Mouse (Mus musculus) CD4-positive, CD25-positive, alpha-beta regulatory T cell, adult 4 months (primary cell): ENCODE data around the gene Hlcs. TPM values are rescaled to one million over a fixed set of nuclear protein-coding genes. Genes with fewer than 3 reads are reported as not detected.

Experiments used
- ATAC-seq: one replicate; pipeline ENCODE4 v1.8.0; 2017
- polyA plus RNA-seq, 2 experiments: library from polyadenylated mRNA; unstranded; fragments of 100-300 nt; shearing (Covaris generic); gene quantifications; one replicate each; pipeline ENCODE4 v1.2.1; 2017

Hlcs gene
- polyA plus RNA-seq, 2 experiments from 2014 or later, result 7.3 to 9.3 TPM

DNA sequence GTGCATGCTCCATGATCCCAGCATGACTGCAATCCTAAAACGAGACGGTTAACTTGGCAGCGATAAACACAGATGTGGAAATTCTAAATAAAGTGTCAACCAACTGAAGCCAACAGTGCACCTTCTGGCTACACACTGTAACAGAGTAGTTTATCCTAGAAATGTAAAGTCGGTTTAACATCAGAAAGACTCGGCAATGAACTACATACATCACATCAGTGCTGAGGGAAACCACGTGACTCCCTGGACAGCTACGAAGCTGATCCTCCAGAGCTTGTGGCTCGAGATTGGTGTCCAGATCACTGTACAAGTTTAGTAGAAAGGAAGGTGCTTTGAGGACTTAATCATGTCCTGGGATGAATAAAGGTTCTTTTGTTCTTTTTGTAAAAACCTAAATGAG lies 155.6 kb downstream of the Hlcs start:
- ATAC-seq, result no peak

DNA sequence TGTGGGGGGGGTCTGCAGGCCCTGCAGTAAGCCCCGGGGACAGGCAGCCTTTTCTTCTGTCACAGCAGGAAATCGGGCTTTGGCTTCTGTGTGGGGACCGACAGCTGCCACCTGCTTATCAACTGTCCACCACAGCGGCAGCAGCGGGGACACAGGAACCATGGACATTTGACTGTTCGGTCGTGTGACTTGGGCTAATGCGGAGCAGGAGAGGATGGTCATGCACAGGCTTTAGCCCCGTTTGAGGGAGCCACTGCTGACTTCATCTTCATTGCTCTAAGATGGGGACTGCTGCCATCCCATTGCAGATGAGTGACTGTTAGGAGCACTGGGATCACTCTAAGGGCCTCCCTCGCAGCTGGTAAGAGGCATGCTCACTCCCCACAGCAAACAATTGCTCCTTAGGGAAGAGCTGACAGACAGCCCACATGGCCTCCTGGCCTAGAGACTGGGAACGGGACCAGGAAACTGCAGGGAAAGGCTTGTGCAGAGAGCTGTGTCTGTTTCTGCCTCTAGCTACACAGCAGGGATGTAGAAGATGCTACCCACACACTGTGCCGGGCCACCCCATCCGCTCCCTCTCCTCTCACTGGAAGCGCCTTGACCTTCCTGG lies 158.2 kb downstream of the Hlcs start:
- no peak for ATAC-seq

DNA sequence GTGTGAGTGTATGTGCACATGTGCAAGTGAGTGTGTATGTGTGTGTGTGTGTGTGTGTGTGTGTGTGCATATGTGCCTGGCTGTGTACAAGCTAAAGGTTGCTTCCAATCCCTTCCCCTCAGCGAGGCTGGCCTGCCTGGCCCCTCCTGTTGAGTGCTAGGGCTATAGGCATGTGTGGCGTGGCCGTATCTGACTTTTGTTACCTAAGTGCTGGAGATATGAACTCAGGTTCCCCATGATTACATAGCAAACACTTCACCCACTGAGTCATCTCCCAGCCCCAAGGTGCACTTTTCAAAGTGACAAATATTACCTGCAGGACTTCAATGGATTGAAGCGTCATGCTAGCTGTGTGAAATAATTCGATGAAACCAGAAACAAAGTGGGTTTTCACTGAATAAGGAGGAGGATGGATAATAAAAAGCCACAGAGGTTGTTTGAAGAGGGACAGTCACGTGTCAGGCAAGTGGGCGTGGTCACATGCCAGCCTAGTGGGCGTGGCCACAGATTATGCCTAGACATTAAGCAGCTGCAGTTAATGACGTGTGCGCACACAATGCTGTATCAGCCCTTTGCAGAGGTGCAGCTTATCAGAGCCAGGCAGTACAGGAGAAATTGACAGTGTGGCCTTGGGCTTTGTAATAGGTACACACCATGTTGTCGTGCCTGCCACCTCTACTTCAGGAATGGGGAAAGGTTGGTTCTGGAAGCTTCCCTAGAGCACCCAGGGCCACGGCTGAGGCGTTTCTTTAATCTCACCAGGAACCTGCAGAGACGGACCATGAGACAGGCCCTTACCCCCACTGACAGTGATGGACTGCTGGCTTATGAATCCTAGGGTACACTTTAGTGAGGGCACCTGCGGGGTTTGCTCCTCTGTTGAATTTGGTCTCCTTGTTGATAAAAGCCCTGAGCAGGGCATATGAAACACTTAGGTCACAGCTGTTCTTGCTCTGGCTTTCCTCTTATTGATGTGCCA lies 163.0 kb downstream of the Hlcs start:
- ATAC-seq, result no peak

DNA sequence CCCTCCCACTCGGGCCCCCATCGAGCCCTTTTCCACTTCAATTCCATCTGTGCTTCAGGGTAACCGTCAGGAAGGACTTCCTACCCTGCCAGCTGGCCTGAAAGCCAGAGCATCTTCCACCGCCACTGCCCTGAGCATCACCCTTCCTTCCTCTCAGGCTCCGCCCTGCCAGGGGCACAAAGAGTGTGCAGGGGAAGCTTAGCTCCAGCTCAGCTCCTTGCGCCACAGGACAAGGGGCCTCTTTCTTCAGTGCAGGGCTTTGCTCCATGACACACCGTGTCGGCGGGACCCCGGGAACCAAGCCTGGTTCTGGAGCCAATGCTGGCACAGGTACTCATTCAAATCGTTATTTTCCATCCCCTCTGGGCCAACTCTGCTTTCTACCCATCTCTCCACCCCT lies 165.2 kb downstream of the Hlcs start:
- no peak for ATAC-seq

DNA sequence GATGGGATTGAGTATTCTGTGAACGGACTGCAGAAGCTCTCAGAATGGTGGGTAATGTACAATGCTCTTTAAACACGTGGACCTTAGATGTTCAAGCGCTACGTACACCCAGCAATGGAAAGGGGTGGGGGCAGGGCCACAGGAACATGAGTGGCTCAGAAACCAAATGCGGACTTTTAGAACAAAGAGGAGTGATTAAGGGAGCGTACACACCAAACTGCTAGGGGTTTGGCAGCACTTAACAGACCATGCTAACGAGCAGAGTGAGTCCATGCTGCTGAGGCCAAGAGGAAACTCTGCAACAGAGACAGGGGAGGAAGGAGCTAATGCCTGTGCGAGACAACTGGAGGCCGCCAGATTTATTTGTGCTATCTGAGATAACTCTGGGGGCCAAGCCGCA lies 170.0 kb downstream of the Hlcs start:
- ATAC-seq, result no peak

DNA sequence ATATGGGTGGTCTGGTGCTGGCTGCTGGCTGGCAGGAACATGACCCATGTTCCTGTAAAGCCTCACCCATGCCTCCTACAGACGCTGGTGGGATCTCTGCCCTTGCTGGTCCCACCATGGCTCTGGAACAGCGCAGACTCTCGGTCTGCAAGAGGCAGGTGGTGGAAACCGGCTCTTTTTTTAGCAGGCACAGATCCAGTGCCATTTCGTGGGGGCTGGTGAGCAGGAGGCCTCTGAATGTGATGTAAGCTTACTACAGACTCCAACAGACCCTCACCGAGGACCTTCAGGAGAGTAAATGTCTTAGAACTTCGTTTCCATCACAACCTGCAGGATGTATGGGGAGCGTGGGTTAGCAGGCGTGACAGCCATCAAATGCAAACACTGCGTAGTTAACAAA lies 172.6 kb downstream of the Hlcs start:
- no peak for ATAC-seq

DNA sequence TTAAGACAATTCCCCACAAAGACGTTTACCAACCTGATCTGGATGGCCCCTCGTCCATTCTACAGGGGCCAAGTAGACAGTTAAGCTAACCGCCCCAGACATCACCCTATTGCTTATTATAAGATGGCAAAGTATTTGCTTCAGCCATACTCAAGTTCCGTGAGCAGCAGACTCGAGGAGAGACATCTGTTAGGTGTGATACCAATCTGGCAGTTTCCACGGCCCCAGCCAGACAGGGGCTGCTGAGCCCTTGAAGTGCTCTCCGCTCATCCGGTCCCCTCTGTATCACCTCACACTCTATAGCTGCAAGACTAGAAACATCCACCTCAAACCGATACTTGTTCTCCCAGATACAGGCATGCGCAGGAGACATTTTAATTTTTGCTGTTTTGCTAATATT lies 179.2 kb downstream of the Hlcs start:
- no peak for ATAC-seq

DNA sequence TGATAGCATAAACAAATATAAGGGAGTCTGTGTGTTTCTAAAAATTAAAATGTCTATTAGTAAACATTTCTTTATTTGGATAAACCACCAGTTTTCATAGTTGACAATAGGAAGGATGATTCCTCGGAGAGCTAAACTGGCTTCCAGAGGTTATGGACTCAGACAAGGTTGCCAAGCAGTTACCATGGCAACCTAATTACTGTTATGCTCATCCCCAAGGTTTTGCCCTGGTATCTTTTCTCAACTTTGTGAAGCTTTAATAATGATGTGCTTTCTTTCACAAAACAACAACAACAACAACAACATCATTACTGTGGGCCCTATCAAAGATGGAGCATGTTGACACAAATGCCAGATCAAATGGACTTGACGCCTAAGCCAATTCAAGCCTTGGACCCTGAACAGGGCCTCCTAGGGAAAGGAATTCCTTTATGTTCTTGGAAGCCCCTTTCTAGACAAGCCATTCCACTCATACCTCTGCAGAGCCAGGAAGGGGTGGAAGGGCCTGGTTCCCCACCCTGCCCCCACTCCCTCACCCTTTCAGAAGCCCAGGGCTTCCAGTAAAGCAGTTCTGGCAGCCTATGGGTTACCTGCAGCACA lies 185.0 kb downstream of the Hlcs start:
- no peak for ATAC-seq

DNA sequence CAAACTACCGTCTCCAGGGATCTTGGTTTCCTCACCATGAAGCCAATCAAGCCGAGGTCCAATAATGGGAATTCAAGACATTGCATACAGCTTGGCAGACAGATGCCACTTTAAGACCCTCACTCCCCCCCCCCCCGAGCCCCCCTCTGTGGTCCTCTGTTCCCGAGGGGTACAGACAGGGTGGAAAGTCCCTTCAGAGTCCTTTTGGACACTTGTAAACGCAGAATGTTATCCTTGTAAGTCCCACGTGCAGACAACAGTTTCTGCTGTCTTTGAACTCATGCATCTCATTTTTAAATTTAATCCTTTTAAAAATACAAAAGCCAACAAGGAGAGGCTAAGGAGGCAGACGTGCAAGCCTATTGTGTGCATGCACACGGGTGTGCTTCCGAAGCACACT lies 187.2 kb downstream of the Hlcs start:
- ATAC-seq, result no peak

DNA sequence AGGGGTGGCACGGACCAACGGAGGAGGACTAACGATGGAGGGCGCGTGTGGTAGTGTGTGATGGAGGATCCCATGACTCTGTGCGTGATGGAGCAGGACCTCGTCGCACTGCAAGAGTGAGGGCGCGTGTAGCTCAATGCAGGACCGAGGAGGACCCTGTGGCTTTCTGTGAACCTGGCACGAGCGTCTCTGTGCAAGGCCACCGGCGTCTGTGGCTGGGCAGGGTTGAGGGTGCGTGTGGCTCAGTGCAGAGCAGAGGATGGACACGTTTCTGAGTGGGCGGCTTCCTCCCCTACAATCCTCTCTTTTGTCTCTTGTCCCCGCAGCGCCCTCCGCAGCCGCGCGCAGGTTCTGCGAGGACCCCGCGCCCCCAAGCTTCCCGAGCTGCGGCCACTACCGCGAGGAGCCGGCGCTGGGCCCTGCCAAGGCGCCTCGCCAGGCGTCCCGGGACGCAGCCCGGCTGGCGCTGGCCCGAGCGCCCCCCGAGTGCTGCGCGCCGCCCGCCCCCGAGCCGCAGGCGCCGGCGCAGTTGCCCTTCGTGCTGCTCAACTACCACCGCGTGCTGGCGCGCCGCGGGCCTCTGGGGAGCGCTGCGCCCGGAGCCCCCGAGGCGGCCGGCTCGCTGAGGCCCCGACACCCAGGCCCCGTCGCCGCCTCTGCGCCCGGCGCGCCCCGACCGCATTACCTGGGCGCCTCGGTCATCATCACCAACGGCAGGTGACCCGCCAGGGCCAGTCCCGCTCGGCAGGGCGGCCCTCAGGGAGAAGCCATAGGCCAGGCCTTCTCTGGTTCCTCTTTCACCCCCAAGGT lies 188.0 kb downstream of the Hlcs start:
- no peak for ATAC-seq

DNA sequence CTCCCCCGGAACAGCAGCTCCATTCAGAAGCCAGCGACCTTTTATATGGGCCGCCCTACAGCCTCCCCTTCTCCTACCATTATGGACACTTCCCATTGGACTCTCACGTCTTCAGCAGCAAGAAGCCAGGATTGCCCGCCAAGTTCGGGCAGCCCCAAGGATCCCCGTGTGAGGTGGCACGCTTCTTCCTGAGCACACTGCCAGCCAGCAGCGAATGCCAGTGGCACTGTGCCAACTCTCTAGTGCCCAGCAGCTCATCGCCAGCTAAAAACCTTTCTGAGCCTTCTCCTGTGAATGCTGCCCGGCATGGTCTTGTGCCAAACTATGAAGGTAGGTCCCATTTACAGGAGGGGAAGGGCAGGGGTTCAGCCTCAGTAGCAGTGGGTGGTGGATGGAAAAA lies 190.1 kb downstream of the Hlcs start:
- no peak for ATAC-seq

DNA sequence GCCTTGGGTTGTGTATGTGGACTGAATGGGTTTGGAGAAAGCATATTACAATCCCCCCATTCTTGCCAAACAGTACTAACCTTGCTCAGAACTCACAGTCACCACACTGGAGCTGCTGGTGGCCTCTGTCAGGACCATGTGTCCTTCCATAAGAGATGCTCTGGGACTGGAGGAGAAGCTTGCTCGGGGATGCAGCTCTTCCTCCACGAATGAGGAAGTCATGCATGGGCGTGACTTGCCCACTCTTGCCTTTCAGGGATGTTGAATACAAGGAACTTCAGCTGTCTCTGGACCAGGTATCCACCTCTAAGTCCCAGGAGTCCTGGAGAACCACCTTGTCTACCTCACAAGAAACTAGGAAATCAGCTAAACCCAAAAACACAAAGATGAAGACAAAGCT lies 191.0 kb downstream of the Hlcs start:
- no peak for ATAC-seq

DNA sequence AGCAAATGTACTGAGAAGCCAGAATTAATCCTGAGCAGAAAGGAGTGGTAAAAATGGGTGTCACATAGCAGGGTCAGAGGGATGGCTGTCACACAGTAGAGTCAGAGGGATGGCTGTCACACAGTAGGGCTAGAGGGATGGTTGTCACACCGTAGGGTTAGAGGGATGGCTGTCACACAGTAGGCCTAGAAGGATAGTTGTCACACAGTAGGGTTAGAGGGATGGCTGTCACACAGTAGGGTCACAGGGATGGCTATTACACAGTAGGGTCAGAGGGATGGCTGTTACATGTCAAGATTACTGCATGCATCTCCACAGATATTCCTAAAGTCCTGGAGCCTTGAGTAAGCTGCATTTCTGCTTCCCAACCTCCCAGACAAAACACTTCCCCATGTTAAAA lies 195.0 kb downstream of the Hlcs start:
- ATAC-seq, result no peak

DNA sequence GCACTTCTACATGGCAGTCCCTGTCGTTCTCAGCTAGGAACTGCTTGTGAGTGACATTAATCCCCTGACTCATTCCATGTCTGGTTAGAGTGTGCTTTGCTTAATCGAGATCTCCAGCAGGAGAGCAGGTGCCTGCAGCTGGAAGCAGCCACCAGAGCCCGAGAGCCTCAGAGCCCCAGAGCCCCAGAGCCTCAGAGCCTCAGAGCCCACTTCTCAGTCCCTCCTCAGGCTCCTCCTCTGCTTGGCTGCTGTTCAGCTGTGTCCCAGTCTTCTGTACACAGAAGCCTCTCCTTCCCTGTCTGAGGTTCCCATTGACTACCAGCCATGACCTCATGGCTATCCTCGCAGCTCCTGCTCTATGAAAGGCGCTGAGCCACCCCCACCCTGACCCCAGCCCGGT lies 196.0 kb downstream of the Hlcs start:
- no peak for ATAC-seq

DNA sequence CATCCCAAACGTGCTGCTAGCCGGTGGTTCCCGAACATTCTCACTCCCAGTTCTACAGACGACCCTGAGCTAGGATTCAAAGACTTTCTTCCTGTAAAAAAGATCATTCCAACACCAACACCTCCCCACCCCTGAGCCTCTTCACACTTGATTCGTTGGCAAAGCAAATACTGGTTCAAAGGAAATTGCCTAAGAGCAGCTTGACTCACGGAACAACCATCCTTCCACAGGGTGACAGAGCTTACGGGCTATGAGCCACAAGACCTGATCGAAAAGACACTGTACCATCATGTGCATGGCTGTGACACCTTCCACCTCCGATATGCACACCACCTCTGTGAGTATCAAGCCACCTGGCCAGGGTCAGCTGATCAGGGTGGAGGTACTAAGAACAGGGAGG lies 198.7 kb downstream of the Hlcs start:
- ATAC-seq, result no peak

DNA sequence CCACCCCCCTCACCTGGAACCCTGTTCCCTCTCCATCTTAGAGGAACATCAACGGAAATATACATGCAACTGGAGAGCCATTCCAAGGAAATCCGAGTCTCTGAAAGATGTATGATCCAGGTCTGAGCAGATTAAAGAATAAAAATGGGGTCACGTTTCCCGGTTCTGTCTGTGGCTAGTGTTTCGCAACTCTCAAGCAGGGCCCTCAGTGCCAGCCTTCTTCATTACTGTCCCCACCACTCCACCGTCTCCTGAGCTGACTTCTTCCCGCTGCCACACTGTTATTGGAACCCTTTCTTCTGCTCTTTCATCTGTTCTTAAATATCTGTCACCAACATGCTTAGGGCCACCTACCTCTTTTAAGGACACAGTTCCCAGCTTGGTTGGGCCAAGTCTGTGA lies 200.2 kb downstream of the Hlcs start:
- no peak for ATAC-seq

DNA sequence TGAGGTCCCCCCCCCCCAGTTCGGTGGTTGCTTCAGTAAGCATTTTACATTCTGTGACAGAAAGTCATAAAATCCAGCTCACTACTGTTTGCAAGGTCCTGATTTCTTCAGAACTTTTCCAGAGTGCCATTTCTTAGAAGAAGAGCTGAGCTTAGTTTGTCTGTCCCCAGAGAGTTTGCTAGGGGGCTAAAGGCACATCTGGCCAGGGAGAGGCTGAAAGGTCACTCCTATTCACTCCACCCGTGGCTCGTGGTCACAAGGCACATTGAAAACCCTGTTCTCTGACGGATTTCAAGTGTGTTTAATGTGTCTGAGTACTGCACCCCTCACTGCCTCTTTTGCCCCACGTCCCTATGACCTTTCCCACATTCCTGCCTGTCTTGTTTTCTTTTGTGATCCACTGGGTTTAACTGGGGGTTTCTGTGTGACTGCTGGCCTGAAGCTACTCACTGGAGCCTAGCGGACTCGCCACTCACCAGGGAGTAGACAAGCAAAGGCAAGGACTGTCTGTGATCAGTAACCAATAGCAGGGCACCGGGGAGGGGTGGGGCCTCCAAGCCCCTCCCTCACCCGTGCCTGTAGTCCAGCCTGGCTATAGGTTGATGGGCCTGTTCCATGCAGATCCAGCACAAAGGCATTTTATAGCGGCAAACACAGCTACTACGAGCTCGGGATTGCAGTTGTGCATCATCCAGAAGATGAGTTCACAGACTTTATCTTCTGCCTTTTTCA lies 215.5 kb downstream of the Hlcs start:
- no peak for ATAC-seq

DNA sequence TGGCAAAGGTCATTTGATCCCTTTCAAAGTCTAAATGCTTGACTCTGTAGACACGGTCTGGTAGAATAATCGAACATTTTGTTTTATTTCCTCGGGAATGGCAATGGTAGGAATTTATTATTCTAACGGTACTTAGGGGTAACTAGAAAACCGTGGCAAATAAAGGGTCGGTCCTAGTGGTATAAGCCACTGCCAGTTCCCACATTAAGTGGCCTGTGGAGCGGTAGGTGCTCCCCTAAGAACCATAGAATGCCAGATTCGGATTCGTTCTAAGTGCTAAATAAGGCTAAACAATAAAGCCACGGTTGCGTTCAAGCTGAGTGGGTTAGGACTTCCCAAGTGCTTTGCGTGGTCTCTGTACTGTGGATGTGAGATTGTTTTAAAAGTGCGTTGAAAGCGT lies 216.9 kb downstream of the Hlcs start:
- no peak for ATAC-seq

DNA sequence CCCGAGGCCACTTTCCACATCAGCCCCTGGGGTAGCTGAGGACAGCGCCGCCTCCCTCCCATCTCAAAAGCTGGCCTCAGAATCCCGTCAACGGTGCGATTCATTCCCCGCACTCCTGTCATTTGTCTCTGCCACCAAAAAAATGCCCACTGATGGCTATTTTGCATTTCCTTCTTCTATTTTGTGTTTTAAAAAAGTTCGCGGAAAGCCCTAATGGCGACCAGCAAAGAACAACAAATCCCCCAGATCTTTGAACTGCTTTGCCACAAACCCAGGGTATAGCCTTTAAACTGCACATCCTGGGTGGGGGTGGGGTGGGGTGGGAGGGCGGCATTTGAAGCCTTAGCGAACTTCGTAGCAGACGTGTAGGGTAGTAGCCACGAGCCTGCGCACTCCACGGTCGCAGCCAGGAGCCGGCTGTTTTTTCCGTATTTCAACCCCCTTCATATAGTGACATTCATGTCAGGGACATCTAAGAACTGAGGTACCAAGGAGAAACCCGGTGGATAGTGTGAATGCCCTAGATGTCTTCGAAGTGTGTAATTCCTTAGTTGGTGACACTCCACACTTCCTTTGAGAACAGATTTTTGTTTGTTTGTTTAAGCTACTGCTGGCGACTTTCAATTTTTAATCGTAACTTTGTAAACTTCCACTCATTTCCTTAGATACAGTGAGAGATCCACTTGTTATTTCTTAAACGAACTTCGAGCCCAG lies 218.1 kb downstream of the Hlcs start:
- ATAC-seq, result no peak

DNA sequence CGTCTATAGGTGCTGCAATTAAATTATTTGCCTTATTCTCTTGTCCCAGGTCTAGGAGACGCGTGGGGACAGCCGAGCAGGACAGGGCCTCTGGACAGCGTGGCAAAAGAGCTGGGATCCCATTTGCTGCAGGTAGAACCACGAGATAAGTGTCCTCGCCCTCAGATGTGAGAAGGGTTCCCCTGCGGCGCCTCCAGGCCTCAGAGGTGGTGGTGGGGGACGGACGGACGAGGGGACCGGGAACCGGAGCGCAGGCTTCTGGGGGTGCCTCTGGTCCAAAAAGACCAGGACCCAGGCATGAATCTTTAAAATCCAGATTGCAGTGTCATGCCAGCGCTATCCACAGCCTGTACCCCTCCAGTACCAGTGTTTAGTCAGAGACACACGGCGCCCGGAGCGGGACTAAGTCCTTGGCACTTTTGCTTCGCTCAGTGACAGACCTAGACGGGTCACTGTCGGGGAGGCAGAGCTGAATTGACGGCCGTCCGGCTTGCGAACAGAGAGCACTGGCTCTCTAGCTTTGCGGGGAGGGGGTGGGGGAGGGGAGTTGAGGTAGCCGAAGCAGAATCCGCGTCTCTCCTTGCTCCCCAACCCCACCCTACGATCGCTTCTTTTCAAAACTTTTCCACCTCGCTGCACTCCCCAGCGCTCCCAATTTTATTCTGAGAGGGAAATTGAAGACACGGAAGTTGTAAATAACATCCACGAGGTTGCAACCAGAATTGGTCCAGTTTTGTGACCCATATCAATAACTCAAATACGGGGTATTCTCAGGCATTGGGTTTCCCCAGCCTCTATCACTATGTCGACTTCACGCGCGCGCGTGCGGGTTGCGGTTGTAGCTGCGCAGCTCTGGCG lies 218.9 kb downstream of the Hlcs start:
- no peak for ATAC-seq
